Mouse (Mus musculus) lung, adult 2 months (tissue): ENCODE measurements around the gene Acss2. TPM values are rescaled to one million over a fixed set of nuclear protein-coding genes. Genes with fewer than 3 reads are reported as not detected.

Experiments
- DNase-seq: peaks from one replicate; pipeline ENCODE4 v3.0.0; 2022
- H3K4me1 ChIP-seq: fragments of 200-500 bp; 2 replicates; pipeline ENCODE4 v1.6.1; 2011; ENCODE audit warnings: low read length; ENCODE audit not compliant: control insufficient read depth, insufficient read depth
- H3K4me3 ChIP-seq: fragments of 200-500 bp; replicated peaks from 2 replicates; pipeline ENCODE3; 2011; ENCODE audit warnings: low read depth, mild to moderate bottlenecking, control low read depth, low read length; ENCODE audit errors: extremely low read depth
- CTCF ChIP-seq: fragments of 200-500 bp; IDR thresholded peaks from 2 replicates; pipeline ENCODE4 v1.5.1; 2011; ENCODE audit warnings: mild to moderate bottlenecking, low read length, control low read depth; ENCODE audit not compliant: insufficient read depth
- POLR2A ChIP-seq: fragments of 200-500 bp; IDR thresholded peaks from 2 replicates; pipeline ENCODE4 v1.6.1; 2011; ENCODE audit warnings: low read depth, mild to moderate bottlenecking, control low read depth, low read length, borderline replicate concordance; ENCODE audit errors: extremely low read depth
- WGBS: fragments of 180-500 bp; shearing (Covaris S2); methylation state at CpG from one replicate; pipeline ENCODE4 v1.1.7; 2018; 5-methylcytosine and 5-hydroxymethylcytosine counted together
- polyA plus RNA-seq: library from polyadenylated mRNA; depleted of rRNA; stranded (reverse); fragments of >200 nt; gene quantifications from 2 replicates; pipeline ENCODE4 v1.2.3, GENCODE M21; 2012; rRNA removed

Acss2 gene
- 29.7 and 52.6 TPM in 2 replicates for polyA plus RNA-seq

DNA sequence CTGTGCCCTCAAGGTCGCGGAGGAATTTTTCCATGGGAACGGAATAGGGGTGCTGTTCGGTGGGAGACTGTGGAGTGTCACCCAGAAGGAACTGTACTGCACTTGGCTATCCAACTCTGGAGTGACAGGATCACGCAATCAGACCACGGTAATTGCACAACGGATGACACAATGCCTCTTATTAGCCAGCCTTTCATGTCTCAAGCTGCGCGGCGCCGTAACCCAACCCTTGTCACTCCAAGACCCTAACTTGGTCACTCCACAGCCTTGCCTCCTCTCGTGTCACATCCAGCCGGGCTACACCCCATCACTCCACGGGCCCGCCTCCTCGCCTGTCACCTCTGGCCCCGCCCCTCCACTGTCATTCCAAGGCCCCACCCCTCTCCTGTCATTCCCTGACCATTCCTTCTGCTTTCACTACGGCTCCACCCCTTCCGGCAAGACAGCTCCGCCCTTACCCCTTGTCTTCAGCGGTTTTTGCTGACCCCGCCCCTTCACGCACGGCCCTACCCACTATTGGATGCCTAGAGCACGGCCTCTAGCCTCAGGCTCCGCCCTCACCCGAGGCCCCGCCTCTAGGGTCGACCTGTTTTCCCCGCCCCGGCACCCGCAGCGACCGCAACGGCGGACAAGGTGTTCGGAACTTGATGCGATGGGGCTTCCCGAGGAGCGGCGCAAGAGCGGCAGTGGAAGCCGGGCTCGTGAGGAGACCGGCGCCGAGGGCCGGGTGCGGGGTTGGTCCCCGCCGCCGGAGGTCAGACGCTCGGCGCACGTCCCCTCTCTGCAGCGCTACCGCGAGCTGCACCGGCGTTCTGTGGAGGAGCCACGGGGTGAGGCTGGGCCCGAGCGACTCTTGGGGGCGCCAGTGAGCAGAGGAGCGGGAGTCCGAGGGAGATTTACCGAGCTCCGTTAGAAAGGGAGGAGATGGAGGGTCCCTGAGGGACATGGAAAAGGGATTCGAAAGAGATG, at the start of gene Acss2, which contains the start of gene Ggt7:
Gene Acss2 (plus strand): TSS at position 494 of the 969 bp plus-strand sequence.
Gene Ggt7 (minus strand): TSS at position 783 of the 969 bp plus-strand sequence.
- WGBS: 2% methylated on average over 70 of the region's 70 CpGs
- DNase-seq: peak; percentile 98

DNA sequence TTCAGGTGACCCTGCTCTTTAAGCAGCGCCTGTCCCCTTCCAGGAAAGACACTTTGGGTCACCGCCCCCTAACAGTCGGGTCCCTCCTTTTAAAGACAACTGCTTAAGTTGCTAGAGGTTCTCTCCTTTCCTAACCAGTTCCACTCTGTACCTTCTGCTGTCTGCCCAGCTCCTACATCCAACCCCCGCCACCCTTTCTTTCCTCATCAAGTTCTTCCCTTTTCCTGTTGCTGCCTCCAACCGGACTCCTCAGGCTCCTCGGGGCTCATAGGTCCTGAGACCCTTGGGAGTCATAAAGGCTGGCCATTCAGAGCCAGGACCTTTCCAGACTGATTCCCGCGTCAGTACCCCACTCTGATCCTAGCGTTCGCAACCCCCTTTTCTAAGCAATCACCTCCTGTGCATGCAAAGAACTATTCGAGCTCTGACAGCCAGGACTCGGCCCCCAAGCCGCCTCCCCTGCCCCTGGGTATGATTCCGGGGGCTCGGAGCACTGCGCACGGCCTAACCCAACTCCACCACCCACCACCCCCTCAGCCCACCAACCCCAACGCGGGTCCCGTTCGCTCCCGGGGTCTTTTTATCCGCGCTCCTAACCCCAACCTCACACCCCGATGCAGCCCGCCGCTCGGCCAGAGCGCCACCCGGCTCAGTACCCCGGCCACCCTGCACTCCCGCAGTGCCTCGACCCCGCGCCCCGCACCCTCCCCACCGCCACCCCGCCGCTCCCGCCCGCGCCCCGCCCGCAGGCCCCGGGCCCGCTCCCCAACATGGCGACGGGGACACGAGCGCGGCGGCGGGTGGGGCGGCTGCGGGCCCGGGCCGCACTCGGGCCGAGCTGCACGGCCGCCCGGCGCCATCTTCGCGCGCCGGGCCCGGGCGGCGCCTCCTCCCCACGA, 44.8 kb upstream of the Acss2 start:
- no peak for TF ChIP-seq POLR2A
- no peak for TF ChIP-seq CTCF
- DNase-seq: peak; percentile 60

More for the DNA sequence above, at the start of gene Acss2, which contains the start of gene Ggt7:
- Histone ChIP-seq H3K4me3 (peak within 1 kb of the TSS; percentile 74), H3K4me1 (no peaks in the 10 kb centered on the region)
- TF ChIP-seq CTCF (peak; percentile 38; the same call in 1 of the 2 replicates), POLR2A (peak; percentile 56; the same call in 1 of the 2 replicates)

DNA sequence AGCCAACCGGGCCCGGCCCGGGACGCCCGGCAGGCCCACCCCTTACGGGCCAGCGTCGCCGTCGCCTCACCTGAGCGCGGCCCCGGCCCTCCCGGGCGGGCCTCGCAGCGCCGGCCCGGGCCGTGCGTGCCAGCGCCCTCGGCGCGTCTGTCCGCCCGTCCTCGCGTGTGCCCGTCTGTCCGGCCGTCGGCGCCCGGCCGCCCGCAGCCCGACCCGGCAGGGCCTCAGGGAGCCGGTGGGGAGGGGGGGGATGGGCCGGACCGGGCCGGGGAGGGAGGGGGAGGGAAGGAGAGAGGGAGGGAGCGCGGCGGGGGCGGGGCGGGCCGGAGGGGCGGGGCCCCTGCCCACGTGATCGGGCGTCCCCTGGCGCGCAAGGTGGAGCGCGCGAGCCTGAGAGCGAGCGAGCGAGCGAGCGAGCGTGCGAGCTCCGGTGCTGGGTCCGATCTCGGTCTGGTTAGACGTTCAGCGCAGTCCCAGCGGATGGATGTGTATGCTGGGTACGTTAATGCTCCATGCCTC, 44.1 kb upstream of the Acss2 start, which contains the start of gene Ncoa6:
Gene Ncoa6 (minus strand): TSS at position 325 of the 519 bp plus-strand sequence.
- peak within 1 kb of the TSS; percentile 93 for H3K4me3 ChIP-seq
- WGBS: under 1% methylated on average over 58 of the region's 72 CpGs
- TF ChIP-seq POLR2A (no peak), CTCF (no peak)
- DNase-seq: peak; percentile 61
- peaks cover 3% of the 10 kb centered on the region for H3K4me1 ChIP-seq

More for the DNA sequence above, 44.8 kb upstream of the Acss2 start:
- WGBS: 2% methylated on average over 62 of the region's 71 CpGs
- peak overlapping the region; percentile 50 for H3K4me3 ChIP-seq
- peaks cover 3% of the 10 kb centered on the region for H3K4me1 ChIP-seq

DNA sequence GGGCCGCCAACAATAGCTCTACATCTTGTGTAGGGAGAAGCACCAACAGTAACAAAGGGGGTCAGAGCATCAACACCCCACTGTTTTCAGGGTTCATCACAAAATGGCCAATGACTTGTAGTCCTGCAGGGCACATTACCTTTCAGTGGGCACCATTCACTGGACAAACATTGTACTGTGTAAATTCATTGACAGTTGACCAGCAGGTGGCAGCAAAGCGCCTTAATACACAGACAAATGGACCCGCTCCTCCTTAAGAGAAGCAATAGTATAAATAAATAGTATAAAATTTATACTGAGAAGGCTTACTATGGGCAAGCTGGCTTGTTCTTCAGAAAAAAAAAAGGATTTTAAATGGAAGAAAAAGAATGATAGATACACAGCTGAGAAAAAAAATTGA, 35.7 kb upstream of the Acss2 start:
- WGBS: 51% methylated on average over 3 of the region's 3 CpGs

DNA sequence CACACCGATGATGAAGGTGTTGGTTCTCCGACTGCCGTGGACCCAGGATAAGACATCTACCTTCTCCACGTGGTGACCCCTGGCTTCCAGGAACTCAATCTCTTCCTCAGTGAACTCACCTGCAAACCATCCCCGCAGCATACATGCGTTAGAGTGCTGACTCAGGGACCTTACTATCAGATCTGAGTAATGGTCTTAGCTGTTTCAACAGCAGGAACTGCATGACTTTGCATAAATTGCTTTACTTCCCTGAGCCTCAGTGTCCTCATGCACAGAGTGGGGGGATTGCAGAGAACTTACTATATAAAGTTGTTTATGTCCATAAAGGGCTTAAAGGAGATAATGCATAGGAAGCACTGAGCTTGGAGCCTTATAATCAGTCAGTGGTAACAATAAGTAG, 26.8 kb upstream of the Acss2 start:
- TF ChIP-seq CTCF: no peak
- no peak for TF ChIP-seq POLR2A
- H3K4me3 ChIP-seq: no peak overlapping the region
- H3K4me1 ChIP-seq: no peaks in the 10 kb centered on the region
- no peak for DNase-seq
- WGBS: 87% methylated on average over 6 of the region's 6 CpGs

More for the DNA sequence above, 35.7 kb upstream of the Acss2 start:
- H3K4me3 ChIP-seq: no peak overlapping the region
- H3K4me1 ChIP-seq: no peaks in the 10 kb centered on the region
- peak; percentile 58 for DNase-seq
- peak; percentile 38 for TF ChIP-seq CTCF
- no peak for TF ChIP-seq POLR2A

DNA sequence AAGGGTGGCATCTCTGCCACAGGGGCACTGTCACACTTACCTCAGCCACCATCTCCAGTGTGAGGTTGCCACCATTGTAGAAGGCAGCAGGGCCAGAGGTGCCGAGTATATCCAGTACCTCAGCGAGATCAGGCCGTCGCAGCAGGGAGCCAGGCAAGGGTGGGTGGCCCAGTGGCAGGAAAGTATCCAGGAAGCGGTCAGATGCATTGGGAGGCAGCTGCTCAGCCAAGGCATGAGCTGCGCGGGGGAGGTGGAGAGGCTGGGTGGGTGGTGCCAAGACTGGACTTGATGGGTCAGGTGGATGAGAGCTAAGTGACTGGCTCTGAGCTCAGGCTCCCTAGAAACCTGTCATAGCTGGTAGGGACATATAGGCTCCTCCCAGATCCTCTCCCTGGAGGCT, 15.2 kb upstream of the Acss2 start:
- Histone ChIP-seq H3K4me3 (no peak overlapping the region), H3K4me1 (no peaks in the 10 kb centered on the region)
- WGBS: 65% methylated on average over 7 of the region's 7 CpGs
- no peak for TF ChIP-seq CTCF
- no peak for TF ChIP-seq POLR2A
- DNase-seq: no peak

DNA sequence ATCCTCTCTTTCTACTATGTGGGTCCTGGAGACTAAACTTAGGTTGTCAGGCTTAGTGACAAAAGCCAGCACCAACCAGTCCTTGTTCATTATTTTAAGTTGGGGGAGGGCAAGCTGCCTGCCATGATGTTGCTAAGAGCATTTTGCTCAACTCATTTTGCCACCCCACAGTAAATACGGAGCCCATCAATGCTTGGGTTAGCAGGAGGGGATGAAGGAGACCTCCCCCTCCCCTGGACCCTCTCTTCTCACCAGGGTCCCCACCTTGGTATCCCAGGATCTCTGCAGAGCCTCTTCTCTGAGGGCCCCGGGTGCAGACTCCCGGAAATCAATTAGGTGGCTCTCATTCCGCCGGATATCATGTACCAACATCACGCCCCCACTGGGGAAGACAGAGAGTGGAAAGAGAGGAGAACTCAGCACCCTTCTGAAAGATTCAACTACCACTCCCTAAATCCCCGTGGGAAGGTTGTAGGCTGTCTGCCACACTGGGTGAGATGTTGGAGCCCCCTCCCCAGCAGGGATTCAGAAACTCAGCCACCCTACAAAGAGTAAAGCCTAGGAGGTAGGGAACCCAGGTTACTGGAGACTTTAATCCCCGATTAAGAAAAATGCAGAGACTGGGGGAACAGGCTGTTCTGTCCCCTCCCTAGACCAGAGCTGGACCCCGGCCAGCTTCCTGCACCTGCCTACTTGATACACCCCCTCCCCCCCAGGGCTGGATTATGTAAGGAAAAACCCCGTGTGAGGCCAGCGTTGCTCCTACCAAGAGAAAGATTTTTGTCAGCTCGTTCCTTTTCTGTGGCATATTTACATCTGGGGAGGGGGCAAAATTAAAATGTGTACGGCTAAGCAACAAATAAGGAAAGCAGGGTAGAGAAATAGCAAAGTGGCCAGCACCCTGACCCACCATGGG, 13.1 kb upstream of the Acss2 start:
- WGBS: 51% methylated on average over 13 of the region's 13 CpGs
- Histone ChIP-seq H3K4me3 (no peak overlapping the region), H3K4me1 (no peaks in the 10 kb centered on the region)
- TF ChIP-seq POLR2A (no peak), CTCF (no peak)
- no peak for DNase-seq

DNA sequence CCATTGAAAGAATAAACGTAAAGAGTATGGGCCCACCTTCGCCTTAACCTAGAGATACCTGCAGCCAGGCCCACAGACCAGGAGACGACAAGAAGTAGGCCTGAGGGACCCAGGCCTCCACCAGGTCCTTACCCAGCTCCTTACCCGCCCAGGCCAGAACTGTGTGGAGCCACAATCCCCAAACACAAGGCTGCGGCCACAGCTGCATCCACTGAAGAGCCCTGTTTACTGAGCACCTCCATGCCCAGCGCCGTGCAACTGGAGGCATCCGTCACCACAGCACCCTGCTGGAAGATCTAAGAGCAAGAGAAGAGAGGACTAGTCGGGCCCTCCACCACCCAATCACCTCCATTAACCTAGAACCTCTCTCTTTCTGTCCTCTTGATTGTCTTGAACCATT, 11.9 kb upstream of the Acss2 start:
- H3K4me3 ChIP-seq: no peak overlapping the region
- DNase-seq: no peak
- WGBS: 92% methylated on average over 9 of the region's 9 CpGs
- no peaks in the 10 kb centered on the region for H3K4me1 ChIP-seq
- TF ChIP-seq CTCF (no peak), POLR2A (no peak)
